Mouse (Mus musculus): ENCODE results near the gene Lcn2. TPM values are rescaled to one million over a fixed set of nuclear protein-coding genes. Genes with fewer than 3 reads are reported as not detected.

Gene Lcn2
- 0.22 and 1.5 TPM in 2 replicates for polyA plus RNA-seq (2015; fragmentation: Nextera tagmentation; extraction: Ambion mirVana)

- H3K4me1 ChIP-seq: peaks cover 7% of the 10 kb centered on the region; the same call in 1 of the 2 replicates
- H3K27me3 ChIP-seq: no peaks in the 10 kb centered on the region
- H3K4me3 ChIP-seq: no peak within 1 kb of the TSS
- no peaks in the 10 kb centered on the region for H3K9me3 ChIP-seq
- ATAC-seq (ENCODE audit: insufficient number of reproducible peaks, insufficient read depth, low FRiP score, low TSS enrichment, low read depth): no peak
- H3K36me3 ChIP-seq: no peaks in the 10 kb centered on the region
- 64% methylated on average over 5 of the region's 5 CpGs for WGBS
- H3K4me2 ChIP-seq: no peak within 1 kb of the TSS
- H3K9ac ChIP-seq: peak within 1 kb of the TSS; percentile 32; the same call in 1 of the 2 replicates
- H3K27ac ChIP-seq: no peak within 1 kb of the TSS
Observed at GRCm38 (mm10) chr2:32387706-32388490, at the start of gene Lcn2. TSS of gene Lcn2 (minus strand) at chr2:32388252.

GRCm38 (mm10) chr2:32437612-32438166, 49.6 kb upstream of the Lcn2 start:
- Histone ChIP-seq H3K9me3 (no peaks in the 10 kb centered on the region), H3K9ac (0 out of 2 replicates have a peak overlapping the region, but pooled peaks have one; percentile 11), H3K36me3 (no peaks in the 10 kb centered on the region), H3K4me2 (no peak overlapping the region), H3K27ac (peak overlapping the region; percentile 24; the same call in 1 of the 2 replicates), H3K4me1 (peaks cover 38% of the 10 kb centered on the region), H3K4me3 (no peak overlapping the region), H3K27me3 (no peaks in the 10 kb centered on the region)
- WGBS: 59% methylated on average over 2 of the region's 2 CpGs
- ATAC-seq (ENCODE audit: insufficient number of reproducible peaks, insufficient read depth, low FRiP score, low TSS enrichment, low read depth): no peak

- H3K4me3 ChIP-seq: no peak overlapping the region
- H3K4me2 ChIP-seq: no peak overlapping the region
- H3K36me3 ChIP-seq: no peaks in the 10 kb centered on the region
- H3K27me3 ChIP-seq: no peaks in the 10 kb centered on the region
- peak overlapping the region; percentile 35 for H3K27ac ChIP-seq
- 0 out of 2 replicates have a peak overlapping the region, but pooled peaks have one; percentile 0 for H3K9ac ChIP-seq
- WGBS: 70% methylated on average over 3 of the region's 3 CpGs
- H3K4me1 ChIP-seq: peaks cover 38% of the 10 kb centered on the region
- no peak for ATAC-seq (ENCODE audit: insufficient number of reproducible peaks, insufficient read depth, low FRiP score, low TSS enrichment, low read depth)
- H3K9me3 ChIP-seq: no peaks in the 10 kb centered on the region
Observed at GRCm38 (mm10) chr2:32436686-32437372, 48.8 kb upstream of the Lcn2 start.

- peak; percentile 84 for ATAC-seq (ENCODE audit: insufficient number of reproducible peaks, insufficient read depth, low FRiP score, low TSS enrichment, low read depth)
- H3K9me3 ChIP-seq: no peaks in the 10 kb centered on the region
- no peaks in the 10 kb centered on the region for H3K27me3 ChIP-seq
- H3K9ac ChIP-seq: peak overlapping the region; percentile 77
- peak overlapping the region; percentile 79 for H3K4me2 ChIP-seq
- H3K27ac ChIP-seq: peak overlapping the region; percentile 85
- peak overlapping the region; percentile 52 for H3K4me3 ChIP-seq
- WGBS: 6% methylated on average over 18 of the region's 18 CpGs
- H3K36me3 ChIP-seq: 0 out of 2 replicates have a peak, but pooled peaks cover 5% of the 10 kb centered on the region
- peaks cover 45% of the 10 kb centered on the region for H3K4me1 ChIP-seq
Observed at GRCm38 (mm10) chr2:32430701-32431676, 42.9 kb upstream of the Lcn2 start.

- Histone ChIP-seq H3K27ac (peak overlapping the region; percentile 88), H3K9me3 (no peaks in the 10 kb centered on the region), H3K9ac (0 out of 2 replicates have a peak overlapping the region, but pooled peaks have one; percentile 11), H3K36me3 (0 out of 2 replicates have a peak, but pooled peaks cover 5% of the 10 kb centered on the region), H3K4me1 (peaks cover 58% of the 10 kb centered on the region), H3K27me3 (no peaks in the 10 kb centered on the region), H3K4me3 (0 out of 2 replicates have a peak overlapping the region, but pooled peaks have one; percentile 52), H3K4me2 (peak overlapping the region; percentile 79)
- WGBS: 74% methylated on average over 4 of the region's 4 CpGs
- no peak for ATAC-seq (ENCODE audit: insufficient number of reproducible peaks, insufficient read depth, low FRiP score, low TSS enrichment, low read depth)
Observed at GRCm38 (mm10) chr2:32429215-32429891, 41.3 kb upstream of the Lcn2 start.

GRCm38 (mm10) chr2:32428262-32428722, 40.2 kb upstream of the Lcn2 start:
- Histone ChIP-seq H3K27ac (peak overlapping the region; percentile 88), H3K4me1 (peaks cover 69% of the 10 kb centered on the region), H3K9ac (peak overlapping the region; percentile 40; the same call in 1 of the 2 replicates), H3K27me3 (no peaks in the 10 kb centered on the region), H3K4me3 (peak overlapping the region; percentile 12), H3K4me2 (peak overlapping the region; percentile 79), H3K36me3 (0 out of 2 replicates have a peak, but pooled peaks cover 5% of the 10 kb centered on the region), H3K9me3 (no peaks in the 10 kb centered on the region)
- ATAC-seq (ENCODE audit: insufficient number of reproducible peaks, insufficient read depth, low FRiP score, low TSS enrichment, low read depth): peak; percentile 68
- 43% methylated on average over 8 of the region's 8 CpGs for WGBS

- H3K36me3 ChIP-seq: 0 out of 2 replicates have a peak, but pooled peaks cover 5% of the 10 kb centered on the region
- no peak for ATAC-seq (ENCODE audit: insufficient number of reproducible peaks, insufficient read depth, low FRiP score, low TSS enrichment, low read depth)
- H3K27me3 ChIP-seq: no peaks in the 10 kb centered on the region
- H3K9ac ChIP-seq: peak overlapping the region; percentile 6; the same call in 1 of the 2 replicates
- H3K27ac ChIP-seq: peak overlapping the region; percentile 88
- H3K4me1 ChIP-seq: peaks cover 75% of the 10 kb centered on the region
- peak overlapping the region; percentile 79 for H3K4me2 ChIP-seq
- H3K9me3 ChIP-seq: no peaks in the 10 kb centered on the region
- 43% methylated on average over 5 of the region's 5 CpGs for WGBS
- H3K4me3 ChIP-seq: no peak overlapping the region
Observed at GRCm38 (mm10) chr2:32427720-32428119, 39.7 kb upstream of the Lcn2 start.

GRCm38 (mm10) chr2:32426141-32426540, 38.1 kb upstream of the Lcn2 start:
- Histone ChIP-seq H3K36me3 (peaks cover 9% of the 10 kb centered on the region; the same call in 1 of the 2 replicates), H3K9ac (0 out of 2 replicates have a peak overlapping the region, but pooled peaks have one; percentile 1), H3K4me1 (peaks cover 76% of the 10 kb centered on the region), H3K9me3 (no peaks in the 10 kb centered on the region), H3K27ac (0 out of 2 replicates have a peak overlapping the region, but pooled peaks have one; percentile 80), H3K27me3 (no peaks in the 10 kb centered on the region), H3K4me2 (no peak overlapping the region), H3K4me3 (no peak overlapping the region)
- ATAC-seq (ENCODE audit: insufficient number of reproducible peaks, insufficient read depth, low FRiP score, low TSS enrichment, low read depth): no peak
- WGBS: 93% methylated on average over 1 of the region's 1 CpGs

GRCm38 (mm10) chr2:32425568-32425967, 37.5 kb upstream of the Lcn2 start:
- H3K27me3 ChIP-seq: no peaks in the 10 kb centered on the region
- WGBS: 62% methylated on average over 5 of the region's 5 CpGs
- peak overlapping the region; percentile 80; the same call in 1 of the 2 replicates for H3K27ac ChIP-seq
- H3K4me2 ChIP-seq: no peak overlapping the region
- peaks cover 72% of the 10 kb centered on the region for H3K4me1 ChIP-seq
- no peak overlapping the region for H3K9ac ChIP-seq
- H3K36me3 ChIP-seq: peaks cover 15% of the 10 kb centered on the region
- no peak for ATAC-seq (ENCODE audit: insufficient number of reproducible peaks, insufficient read depth, low FRiP score, low TSS enrichment, low read depth)
- H3K4me3 ChIP-seq: no peak overlapping the region
- no peaks in the 10 kb centered on the region for H3K9me3 ChIP-seq

- Histone ChIP-seq H3K9me3 (no peaks in the 10 kb centered on the region), H3K9ac (no peak overlapping the region), H3K27ac (peak overlapping the region; percentile 80), H3K4me3 (no peak overlapping the region), H3K27me3 (no peaks in the 10 kb centered on the region), H3K36me3 (peaks cover 22% of the 10 kb centered on the region), H3K4me1 (peaks cover 64% of the 10 kb centered on the region), H3K4me2 (peak overlapping the region; percentile 68; the same call in 1 of the 2 replicates)
- WGBS: 33% methylated on average over 3 of the region's 3 CpGs
- ATAC-seq (ENCODE audit: insufficient number of reproducible peaks, insufficient read depth, low FRiP score, low TSS enrichment, low read depth): no peak
Observed at GRCm38 (mm10) chr2:32424796-32425195, 36.7 kb upstream of the Lcn2 start.

Data from embryonic facial prominence, embryonic 13.5 days (tissue).